Mouse (Mus musculus) thymus, postnatal 14 days (tissue): ENCODE results near the gene Pde7b.

ENCODE experiments used
- DNase-seq: peaks from one replicate; pipeline ENCODE4 v3.0.0; 2021

Gene Pde7b

GRCm38 (mm10) chr10:20636381-20636780 lies 88.5 kb downstream of the Pde7b start:
- no peak for DNase-seq

DNA sequence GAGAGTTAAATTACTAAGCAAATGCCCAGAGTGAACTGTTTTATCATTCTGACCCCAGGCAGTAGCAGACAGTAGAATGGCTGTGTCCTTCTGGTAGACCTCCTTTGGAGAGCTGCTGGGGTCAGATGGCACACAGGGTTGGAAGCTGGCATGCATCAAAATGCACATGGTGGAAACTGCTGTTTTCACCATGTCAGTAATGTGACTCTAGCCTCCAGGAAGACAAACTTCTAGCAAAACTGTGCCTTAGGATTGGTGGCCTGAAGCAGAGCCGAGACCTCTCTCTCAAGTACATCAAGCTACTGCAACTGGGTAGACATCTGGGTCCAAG lies 91.8 kb downstream of the Pde7b start:
- DNase-seq: no peak

GRCm38 (mm10) chr10:20632256-20633084 lies 92.4 kb downstream of the Pde7b start:
- DNase-seq: no peak

DNA sequence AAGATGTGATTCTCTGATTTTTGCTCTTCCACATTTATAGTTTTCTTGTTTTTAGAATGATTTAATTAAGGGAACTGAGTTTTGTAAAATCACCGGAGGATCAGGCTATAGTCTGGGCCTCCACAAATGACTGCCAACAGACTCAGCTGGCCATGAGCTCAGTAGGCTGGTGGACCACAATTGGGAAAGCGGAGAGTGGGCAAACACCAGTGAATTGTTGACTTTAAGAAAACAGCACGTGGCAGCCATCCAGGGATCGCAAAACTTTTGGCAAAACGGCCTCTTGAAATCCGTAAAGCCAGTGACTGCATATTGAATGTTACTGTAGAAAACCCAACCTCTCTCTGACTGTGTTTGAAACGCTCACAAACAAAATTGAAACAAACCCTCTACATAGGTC lies 94.8 kb downstream of the Pde7b start:
- no peak for DNase-seq

DNA sequence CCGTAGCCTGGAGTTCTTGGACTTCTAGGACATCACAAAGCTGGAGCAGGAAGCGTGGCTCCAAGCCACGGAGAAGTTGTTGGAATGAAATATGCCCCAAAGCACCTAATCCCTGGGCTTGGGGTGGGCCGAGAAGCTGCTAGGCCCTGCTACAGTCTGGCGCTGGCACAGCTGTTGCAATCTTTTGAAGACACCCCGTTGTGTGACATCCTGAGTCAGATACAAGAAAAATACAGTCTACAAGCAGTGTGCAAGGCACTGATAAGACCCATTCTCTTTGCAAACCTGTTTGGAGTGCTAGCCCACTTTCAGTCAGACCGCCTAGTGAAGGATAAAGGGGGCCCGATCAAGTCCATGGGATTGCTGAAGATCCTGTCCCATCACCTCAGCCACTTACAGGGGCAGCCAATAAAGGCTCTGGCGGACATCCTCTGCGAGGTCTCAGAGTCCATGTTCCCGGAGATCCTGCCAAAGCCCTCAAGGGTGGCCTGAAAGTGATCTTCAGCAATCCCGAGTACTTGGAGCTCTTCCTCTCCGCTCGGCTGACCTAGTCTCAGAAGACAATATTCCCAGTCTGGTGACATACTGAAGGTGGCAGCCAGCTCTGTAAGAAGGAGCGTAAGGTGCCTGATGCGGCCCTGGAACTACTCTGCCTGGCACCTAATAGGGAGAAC lies 99.0 kb downstream of the Pde7b start:
- no peak for DNase-seq

DNA sequence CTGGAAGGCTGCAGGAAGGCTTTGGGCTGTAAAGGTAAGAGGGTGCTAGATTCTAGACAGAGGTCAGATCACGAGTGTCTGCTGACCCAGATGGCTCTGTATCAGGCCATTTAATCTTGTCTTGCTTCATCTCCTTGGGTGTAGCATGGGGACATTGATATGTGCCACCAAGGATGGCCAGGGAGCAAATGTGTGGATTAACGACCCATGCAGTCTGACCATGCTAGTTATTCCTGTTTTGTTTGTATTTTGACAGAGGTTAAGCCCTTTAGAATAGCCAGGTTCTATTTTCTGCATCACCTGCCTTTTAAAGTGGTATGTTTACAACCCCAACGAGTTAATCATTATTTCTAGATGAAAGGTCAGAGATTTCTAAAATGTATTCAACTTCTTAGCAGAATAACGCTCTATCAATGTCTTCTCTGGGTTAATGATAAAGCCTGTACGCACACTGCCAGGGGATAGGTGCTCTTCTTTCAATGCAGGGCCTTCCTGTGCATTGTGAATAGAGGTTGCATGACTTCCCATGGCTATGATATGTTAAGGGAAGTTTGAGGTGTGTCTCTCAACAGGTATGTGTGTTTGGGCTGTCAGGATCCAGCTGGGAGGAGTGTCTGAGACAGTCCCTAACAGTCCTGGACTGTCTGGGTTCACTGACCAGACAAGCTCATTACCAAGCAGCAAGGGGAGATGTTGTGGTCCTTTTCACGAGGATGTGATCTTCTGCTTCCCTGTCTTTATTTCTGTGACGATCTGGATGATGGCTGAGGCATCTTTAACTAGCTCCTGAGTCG lies 103.0 kb downstream of the Pde7b start:
- no peak for DNase-seq

- no peak for DNase-seq
These were observed 118.9 kb downstream of the Pde7b start for GRCm38 (mm10) chr10:20606007-20606406.

GRCm38 (mm10) chr10:20595107-20595810 lies 129.6 kb downstream of the Pde7b start:
- DNase-seq: no peak

DNA sequence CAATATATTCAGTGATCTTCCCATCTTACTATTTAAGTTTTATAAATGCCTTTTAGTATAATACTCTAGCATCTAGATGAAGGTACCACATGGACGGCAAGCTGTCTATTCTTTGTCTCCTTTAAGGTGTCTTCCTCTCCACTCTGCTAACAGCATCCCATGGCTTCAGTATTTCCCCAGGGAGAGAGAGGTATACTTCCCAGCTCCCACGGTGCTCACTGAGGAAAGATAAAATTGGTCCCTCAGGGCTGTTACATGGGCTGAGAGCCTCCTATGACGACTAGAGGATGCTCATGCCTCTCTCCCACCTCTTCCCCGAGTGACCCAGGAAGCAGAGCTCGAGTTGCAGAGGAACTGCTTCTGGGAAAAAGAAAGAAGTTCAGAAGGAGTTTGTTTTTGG lies 130.9 kb downstream of the Pde7b start:
- DNase-seq: no peak

- no peak for DNase-seq
These were observed 134.8 kb downstream of the Pde7b start for GRCm38 (mm10) chr10:20590100-20590499.

DNA sequence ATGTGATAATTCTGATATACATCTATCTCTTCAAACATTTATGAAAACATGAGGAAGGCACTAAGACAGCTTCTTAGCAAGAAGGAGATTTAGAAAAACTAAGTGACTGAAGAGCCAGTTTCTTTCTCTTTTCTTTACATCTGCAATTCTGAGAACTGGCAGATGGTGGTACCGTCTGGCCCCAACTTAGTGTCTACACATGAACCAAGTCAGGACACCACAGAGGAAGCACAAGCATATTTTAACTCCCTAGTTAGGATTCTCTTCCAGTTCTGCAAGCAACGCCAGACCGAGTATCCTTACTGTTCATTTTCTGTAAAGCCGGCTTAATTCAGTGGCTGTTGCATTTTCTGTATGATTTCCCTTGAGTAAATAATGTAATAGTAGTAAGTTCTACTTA lies 138.9 kb downstream of the Pde7b start:
- no peak for DNase-seq

DNA sequence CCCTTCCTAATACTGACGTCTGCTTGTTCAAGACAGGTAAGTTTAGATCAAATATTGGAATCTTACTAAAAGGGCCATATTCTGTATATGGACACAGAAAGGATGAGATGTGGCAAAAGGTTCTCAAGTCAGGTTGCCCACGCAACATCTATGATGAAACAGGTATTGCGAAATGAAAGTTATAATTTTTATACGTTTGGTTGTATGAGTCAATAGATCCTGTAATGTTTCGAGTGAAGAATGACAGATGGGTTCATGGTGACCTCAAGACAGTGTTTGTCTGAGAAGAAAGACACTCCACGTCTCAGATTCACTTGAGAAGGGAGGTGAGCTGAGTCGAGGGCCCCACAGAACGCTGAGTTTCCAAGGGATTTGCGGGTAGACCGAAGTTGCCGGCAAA lies 149.9 kb downstream of the Pde7b start:
- DNase-seq: no peak

GRCm38 (mm10) chr10:20574414-20574813 lies 150.5 kb downstream of the Pde7b start:
- no peak for DNase-seq

DNA sequence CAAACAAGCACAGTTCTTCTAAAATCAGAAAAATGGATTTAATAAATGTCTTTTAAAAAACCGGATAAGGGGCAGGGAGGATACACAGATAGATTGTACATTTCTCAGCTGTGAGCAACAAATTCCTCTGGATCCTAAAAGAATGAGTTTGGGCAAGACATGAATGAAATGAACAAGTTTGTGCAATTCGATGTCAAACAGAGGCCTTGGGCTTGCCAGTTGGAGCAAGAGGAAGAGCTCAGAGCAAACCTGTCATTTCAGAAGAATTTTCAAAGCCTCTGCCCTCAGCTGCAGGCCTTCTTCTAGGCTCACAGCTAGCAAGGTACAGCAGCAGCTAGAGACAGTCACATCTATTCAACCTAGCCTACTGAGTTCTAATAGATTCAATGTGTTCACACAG lies 153.4 kb downstream of the Pde7b start:
- no peak for DNase-seq

- no peak for DNase-seq
These were observed 156.2 kb downstream of the Pde7b start for GRCm38 (mm10) chr10:20568630-20569029.

GRCm38 (mm10) chr10:20567684-20568236 lies 157.1 kb downstream of the Pde7b start:
- no peak for DNase-seq

- no peak for DNase-seq
These were observed 168.4 kb downstream of the Pde7b start for GRCm38 (mm10) chr10:20556477-20556876.

DNA sequence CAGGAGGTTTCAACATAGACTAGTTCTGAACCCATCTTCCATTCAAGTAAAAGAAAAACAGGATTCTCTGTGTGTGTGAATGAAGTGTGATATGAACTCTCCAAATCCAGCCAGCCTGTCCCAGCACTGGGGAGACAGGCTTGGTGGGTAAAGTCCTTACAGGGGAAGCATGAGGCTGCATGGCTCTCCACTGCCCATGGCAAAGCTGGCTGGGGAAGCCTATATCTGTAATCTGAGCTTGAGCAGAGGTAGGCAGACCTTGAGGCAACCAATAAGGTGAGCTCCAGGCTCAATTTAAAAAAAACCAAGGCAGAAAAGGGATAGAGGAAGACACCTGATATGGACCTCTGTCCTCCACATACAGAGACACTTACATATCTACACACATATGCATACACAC lies 173.5 kb downstream of the Pde7b start:
- DNase-seq: no peak

GRCm38 (mm10) chr10:20550771-20551170 lies 174.1 kb downstream of the Pde7b start:
- DNase-seq: no peak

DNA sequence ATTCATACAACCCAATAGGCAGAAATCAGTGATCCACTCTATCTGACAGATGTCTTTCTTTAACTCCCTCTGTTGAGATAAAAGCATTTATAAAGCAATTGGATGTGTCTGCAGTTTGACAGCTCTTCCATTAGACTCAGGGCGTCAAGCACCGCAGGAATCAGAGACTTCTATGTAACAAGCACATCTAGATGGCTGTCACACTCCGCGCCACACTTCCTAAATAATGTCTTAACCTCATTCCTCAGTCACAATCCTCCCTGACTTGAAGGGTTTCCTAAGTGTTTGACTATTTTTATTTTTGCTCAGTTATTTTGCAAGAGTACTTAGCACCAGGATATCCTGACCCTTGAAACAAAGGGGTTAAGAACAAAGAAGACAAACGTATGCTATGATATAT lies 174.7 kb downstream of the Pde7b start:
- no peak for DNase-seq

GRCm38 (mm10) chr10:20548833-20549710 lies 175.8 kb downstream of the Pde7b start:
- DNase-seq: no peak
